Mouse (Mus musculus): ENCODE data around the gene Farp1. TPM values are rescaled to one million over a fixed set of nuclear protein-coding genes. Genes with fewer than 3 reads are reported as not detected.

The Farp1 gene
- polyA plus RNA-seq (2016; fragmentation: Nextera tagmentation; extraction: Ambion mirVana) = 27.0 and 36.1 TPM in 2 replicates

DNA sequence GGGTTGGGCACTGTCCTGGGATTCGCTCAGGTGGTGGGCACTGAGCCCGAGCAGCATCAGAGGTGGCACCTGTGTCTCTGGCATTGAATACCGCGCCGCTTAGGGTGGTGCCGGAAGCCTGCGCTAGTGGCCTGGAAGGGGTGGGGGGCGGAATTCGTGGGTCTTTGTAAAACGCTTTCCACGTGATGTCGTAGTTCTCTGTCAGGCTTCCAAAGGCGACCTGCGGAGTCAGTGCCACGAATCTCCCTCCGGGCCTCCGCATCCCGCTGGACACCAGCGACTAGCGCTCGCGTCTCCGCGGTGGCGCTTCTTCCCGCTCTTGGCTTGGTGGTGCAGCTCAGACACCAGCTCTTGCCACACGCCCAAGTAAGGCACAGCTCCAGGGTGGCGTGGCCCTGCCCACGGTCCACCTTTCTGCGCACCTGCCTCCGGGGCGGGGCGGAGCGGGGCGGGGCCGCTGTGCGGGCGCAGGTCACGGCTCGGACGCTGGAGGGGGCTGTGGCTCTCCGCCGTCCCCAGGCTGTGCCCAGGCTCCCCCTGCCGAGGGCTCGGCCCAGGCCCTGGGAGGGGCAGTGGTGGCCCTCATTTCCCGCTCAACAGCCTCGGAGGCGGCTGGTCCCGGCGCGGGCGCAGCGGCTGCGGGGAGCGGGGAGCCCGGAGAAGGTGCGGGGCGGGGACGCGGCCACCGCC, at the start of gene Farp1:
TSS of gene Farp1 (plus strand) at position 228 of the 690 bp plus-strand sequence.
- 3% methylated on average over 48 of the region's 61 CpGs for WGBS
- peak within 1 kb of the TSS; percentile 98 for H3K27ac ChIP-seq
- no peaks in the 10 kb centered on the region for H3K27me3 ChIP-seq (ENCODE audit: insufficient read depth, poor library complexity, severe bottlenecking)
- DNase-seq (ENCODE audit: low spot score) = peak; percentile 81
- no peaks in the 10 kb centered on the region for H3K36me3 ChIP-seq
- H3K4me1 ChIP-seq = peaks cover 47% of the 10 kb centered on the region
- H3K4me3 ChIP-seq = peak within 1 kb of the TSS; percentile 91
- no peaks in the 10 kb centered on the region for H3K9me3 ChIP-seq

DNA sequence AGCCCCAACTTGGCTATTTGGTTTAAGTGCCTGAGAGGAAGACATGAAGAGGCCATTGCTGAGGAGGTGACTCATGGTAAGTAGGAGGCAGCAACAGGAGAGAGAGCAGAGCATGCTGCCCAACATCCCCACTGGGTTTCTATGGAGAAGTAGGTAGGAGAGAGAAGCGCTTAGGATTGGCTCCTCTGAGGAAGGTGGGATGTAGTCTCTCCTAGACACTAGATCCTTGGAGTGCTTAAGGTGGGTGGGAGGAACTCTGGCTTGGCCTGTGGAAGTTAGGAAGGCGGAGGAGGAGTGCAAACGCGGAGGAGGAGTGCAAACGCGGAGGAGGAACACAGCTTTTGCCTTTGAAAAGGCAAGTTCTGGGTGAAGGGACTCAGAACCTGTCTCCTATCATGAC, 45.9 kb upstream of the Farp1 start:
- Histone ChIP-seq H3K27me3 (ENCODE audit: insufficient read depth, poor library complexity, severe bottlenecking) (no peaks in the 10 kb centered on the region), H3K4me3 (no peak overlapping the region), H3K9me3 (no peaks in the 10 kb centered on the region), H3K36me3 (no peaks in the 10 kb centered on the region), H3K4me1 (no peaks in the 10 kb centered on the region), H3K27ac (no peak overlapping the region)
- no peak for DNase-seq (ENCODE audit: low spot score)
- WGBS = 52% methylated on average over 6 of the region's 6 CpGs

GRCm38 (mm10) chr14:120997686-120998085, 37.3 kb upstream of the Farp1 start:
- WGBS = 87% methylated on average over 5 of the region's 5 CpGs
- Histone ChIP-seq H3K27ac (no peak overlapping the region), H3K27me3 (ENCODE audit: insufficient read depth, poor library complexity, severe bottlenecking) (no peaks in the 10 kb centered on the region), H3K36me3 (no peaks in the 10 kb centered on the region), H3K4me3 (no peak overlapping the region), H3K9me3 (no peaks in the 10 kb centered on the region), H3K4me1 (no peaks in the 10 kb centered on the region)
- no peak for DNase-seq (ENCODE audit: low spot score)

GRCm38 (mm10) chr14:121000561-121001340, 34.2 kb upstream of the Farp1 start:
- peak overlapping the region; percentile 23; the same call in 1 of the 2 replicates for H3K27ac ChIP-seq
- peak; percentile 74 for DNase-seq (ENCODE audit: low spot score)
- H3K4me1 ChIP-seq = no peaks in the 10 kb centered on the region
- H3K36me3 ChIP-seq = no peaks in the 10 kb centered on the region
- H3K4me3 ChIP-seq = no peak overlapping the region
- WGBS = 47% methylated on average over 12 of the region's 12 CpGs
- no peaks in the 10 kb centered on the region for H3K27me3 ChIP-seq (ENCODE audit: insufficient read depth, poor library complexity, severe bottlenecking)
- H3K9me3 ChIP-seq = no peaks in the 10 kb centered on the region

DNA sequence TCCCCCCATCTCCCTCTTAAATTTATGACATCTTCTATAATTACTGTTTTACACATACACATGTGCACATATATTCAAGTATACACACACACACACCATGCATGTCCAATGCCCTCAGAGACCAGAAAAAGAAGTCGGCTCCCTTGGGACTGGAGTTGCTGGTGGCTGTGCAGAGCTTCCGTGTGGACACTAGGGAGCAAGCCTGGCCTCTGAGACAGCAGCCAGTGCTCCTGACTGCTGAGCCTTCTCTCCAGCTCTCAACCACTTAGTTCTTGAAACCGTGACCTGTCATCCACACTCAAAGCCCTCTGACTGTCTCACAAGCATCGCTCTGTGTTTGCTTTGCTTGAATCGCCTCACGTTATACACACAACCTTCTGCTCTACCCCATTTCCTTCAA, 29.4 kb upstream of the Farp1 start:
- no peak overlapping the region for H3K27ac ChIP-seq
- no peak overlapping the region for H3K4me3 ChIP-seq
- no peak for DNase-seq (ENCODE audit: low spot score)
- H3K4me1 ChIP-seq = no peaks in the 10 kb centered on the region
- H3K27me3 ChIP-seq (ENCODE audit: insufficient read depth, poor library complexity, severe bottlenecking) = no peaks in the 10 kb centered on the region
- no peaks in the 10 kb centered on the region for H3K9me3 ChIP-seq
- no peaks in the 10 kb centered on the region for H3K36me3 ChIP-seq
- 83% methylated on average over 6 of the region's 6 CpGs for WGBS

- no peak overlapping the region for H3K4me3 ChIP-seq
- no peaks in the 10 kb centered on the region for H3K9me3 ChIP-seq
- DNase-seq (ENCODE audit: low spot score) = no peak
- no peaks in the 10 kb centered on the region for H3K36me3 ChIP-seq
- H3K27ac ChIP-seq = no peak overlapping the region
- no peaks in the 10 kb centered on the region for H3K4me1 ChIP-seq
- no peaks in the 10 kb centered on the region for H3K27me3 ChIP-seq (ENCODE audit: insufficient read depth, poor library complexity, severe bottlenecking)
- WGBS = 91% methylated on average over 8 of the region's 8 CpGs
Observed at GRCm38 (mm10) chr14:121006021-121006420, 29.0 kb upstream of the Farp1 start.

DNA sequence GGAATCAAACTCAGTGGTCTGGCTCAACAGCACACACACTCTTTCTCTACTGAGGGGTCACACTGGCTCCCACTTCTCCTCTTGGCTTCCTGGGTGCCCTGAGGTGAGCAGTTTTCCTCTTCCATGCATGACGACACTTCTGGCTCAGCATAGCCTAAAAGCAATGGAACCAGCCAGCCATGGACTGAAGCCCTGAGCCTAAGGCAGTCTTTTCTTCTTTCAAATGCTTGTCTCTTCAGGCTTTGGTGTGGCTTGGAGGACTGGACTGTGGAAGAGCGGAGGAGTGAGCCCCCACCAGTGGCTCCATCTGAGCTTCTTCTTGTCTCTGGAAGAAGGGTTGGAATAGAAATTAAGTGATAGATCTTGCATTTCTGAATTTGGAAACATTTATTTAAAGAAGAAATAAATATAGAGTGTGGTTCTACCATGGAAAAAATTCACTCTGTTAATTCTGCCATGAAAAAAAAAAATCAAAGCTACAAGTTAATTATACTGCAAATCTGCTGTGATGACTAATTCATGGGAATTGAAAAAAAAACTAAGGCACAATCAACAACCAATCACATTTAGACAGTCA, 19.8 kb upstream of the Farp1 start:
- Histone ChIP-seq H3K27ac (no peak overlapping the region), H3K4me3 (no peak overlapping the region), H3K4me1 (no peaks in the 10 kb centered on the region), H3K27me3 (ENCODE audit: insufficient read depth, poor library complexity, severe bottlenecking) (no peaks in the 10 kb centered on the region), H3K9me3 (no peaks in the 10 kb centered on the region), H3K36me3 (no peaks in the 10 kb centered on the region)
- DNase-seq (ENCODE audit: low spot score) = no peak
- 81% methylated on average over 2 of the region's 2 CpGs for WGBS

DNA sequence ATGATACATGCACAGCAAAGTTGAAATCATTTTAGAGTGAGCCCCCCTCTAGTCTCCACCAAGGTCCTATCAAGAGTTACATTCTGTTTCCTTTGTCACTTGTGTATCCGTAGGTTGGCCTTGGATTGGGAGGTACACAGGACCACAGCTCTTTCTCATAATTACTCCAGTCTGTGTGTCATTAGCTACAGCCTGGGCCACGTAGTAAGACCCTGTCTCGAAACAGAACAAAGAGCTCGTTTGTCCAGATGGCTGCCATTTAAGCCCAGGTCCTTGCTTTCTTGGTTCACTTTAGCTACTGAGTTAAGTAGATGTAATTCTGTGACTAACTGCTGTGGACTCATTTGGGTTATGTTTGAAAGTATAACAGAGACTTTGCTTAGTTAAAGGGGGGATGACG, 12.6 kb upstream of the Farp1 start:
- WGBS = 73% methylated on average over 5 of the region's 5 CpGs
- Histone ChIP-seq H3K4me1 (no peaks in the 10 kb centered on the region), H3K27me3 (ENCODE audit: insufficient read depth, poor library complexity, severe bottlenecking) (no peaks in the 10 kb centered on the region), H3K27ac (no peak overlapping the region), H3K9me3 (no peaks in the 10 kb centered on the region), H3K36me3 (no peaks in the 10 kb centered on the region), H3K4me3 (no peak overlapping the region)
- DNase-seq (ENCODE audit: low spot score) = no peak

GRCm38 (mm10) chr14:121025381-121025780, 9.6 kb upstream of the Farp1 start:
- DNase-seq (ENCODE audit: low spot score) = no peak
- H3K36me3 ChIP-seq = no peaks in the 10 kb centered on the region
- no peaks in the 10 kb centered on the region for H3K4me1 ChIP-seq
- no peak overlapping the region for H3K4me3 ChIP-seq
- H3K9me3 ChIP-seq = no peaks in the 10 kb centered on the region
- H3K27ac ChIP-seq = no peak overlapping the region
- H3K27me3 ChIP-seq (ENCODE audit: insufficient read depth, poor library complexity, severe bottlenecking) = no peaks in the 10 kb centered on the region
- 65% methylated on average over 8 of the region's 8 CpGs for WGBS

GRCm38 (mm10) chr14:121031396-121031795, 3.6 kb upstream of the Farp1 start:
- Histone ChIP-seq H3K9me3 (no peaks in the 10 kb centered on the region), H3K36me3 (no peaks in the 10 kb centered on the region), H3K4me3 (no peak overlapping the region), H3K27ac (no peak overlapping the region), H3K27me3 (ENCODE audit: insufficient read depth, poor library complexity, severe bottlenecking) (no peaks in the 10 kb centered on the region), H3K4me1 (peaks cover 21% of the 10 kb centered on the region)
- DNase-seq (ENCODE audit: low spot score) = no peak
- 82% methylated on average over 2 of the region's 2 CpGs for WGBS

GRCm38 (mm10) chr14:121034525-121034924, 475 bp upstream of the Farp1 start:
- 21% methylated on average over 10 of the region's 10 CpGs for WGBS
- Histone ChIP-seq H3K36me3 (no peaks in the 10 kb centered on the region), H3K27me3 (ENCODE audit: insufficient read depth, poor library complexity, severe bottlenecking) (no peaks in the 10 kb centered on the region), H3K4me1 (peaks cover 43% of the 10 kb centered on the region), H3K4me3 (peak overlapping the region; percentile 91), H3K27ac (no peak overlapping the region), H3K9me3 (no peaks in the 10 kb centered on the region)
- no peak for DNase-seq (ENCODE audit: low spot score)

GRCm38 (mm10) chr14:121035663-121036473, 868 bp downstream of the Farp1 start:
- Histone ChIP-seq H3K27ac (peak overlapping the region; percentile 98), H3K9me3 (no peaks in the 10 kb centered on the region), H3K4me1 (peaks cover 48% of the 10 kb centered on the region), H3K36me3 (no peaks in the 10 kb centered on the region), H3K27me3 (ENCODE audit: insufficient read depth, poor library complexity, severe bottlenecking) (no peaks in the 10 kb centered on the region), H3K4me3 (peak overlapping the region; percentile 91)
- DNase-seq (ENCODE audit: low spot score) = peak; percentile 81
- 2% methylated on average over 85 of the region's 100 CpGs for WGBS
